Mouse (Mus musculus): ENCODE measurements around the gene Exoc3l4. TPM values are rescaled to one million over a fixed set of nuclear protein-coding genes. Genes with fewer than 3 reads are reported as not detected.

Gene Exoc3l4
- polyA plus RNA-seq, 1 experiment from 2014 or later, result 10.7 TPM

DNA sequence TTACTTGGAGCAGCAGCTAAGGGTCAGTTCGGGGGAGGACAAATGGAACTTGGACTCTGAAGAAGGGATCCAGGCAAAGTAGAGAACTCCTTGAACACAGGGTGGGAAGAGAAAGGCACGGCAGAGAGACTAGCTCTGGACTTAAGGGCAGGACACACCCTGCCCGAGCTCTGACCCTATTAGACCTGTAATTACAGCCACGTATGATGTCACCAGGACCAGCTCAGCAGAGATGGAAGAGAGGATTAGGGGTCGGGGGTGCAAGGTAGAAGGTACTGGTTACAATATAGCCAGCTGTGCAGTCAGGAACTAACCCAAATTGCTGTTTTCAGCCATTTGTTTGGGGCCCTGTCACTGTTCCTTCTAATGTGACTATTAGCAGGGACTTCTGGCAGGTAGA is 6.0 kb downstream of the Exoc3l4 start:
- 63% methylated on average over 5 of the region's 5 CpGs for WGBS
- no peak for ATAC-seq (ENCODE audit: insufficient read depth)
- Histone ChIP-seq H3K36me3 (ENCODE audit: insufficient read depth) (no peaks in the 10 kb centered on the region), H3K27ac (ENCODE audit: low read depth) (no peak overlapping the region), H3K4me3 (ENCODE audit: low read depth, low read length) (no peak overlapping the region), H3K9me3 (ENCODE audit: low read depth, low read length) (no peaks in the 10 kb centered on the region), H3K27me3 (ENCODE audit: insufficient read depth, low read length) (peaks cover 44% of the 10 kb centered on the region), H3K4me1 (ENCODE audit: insufficient read depth) (no peaks in the 10 kb centered on the region), H3K9ac (no peak overlapping the region), H3K4me2 (no peak overlapping the region)
- TF ChIP-seq CTCF (IDR thresholded peaks at IDR 0.05; ENCODE audit: low read depth), result no peak
- DNase-seq, result no peak

DNA sequence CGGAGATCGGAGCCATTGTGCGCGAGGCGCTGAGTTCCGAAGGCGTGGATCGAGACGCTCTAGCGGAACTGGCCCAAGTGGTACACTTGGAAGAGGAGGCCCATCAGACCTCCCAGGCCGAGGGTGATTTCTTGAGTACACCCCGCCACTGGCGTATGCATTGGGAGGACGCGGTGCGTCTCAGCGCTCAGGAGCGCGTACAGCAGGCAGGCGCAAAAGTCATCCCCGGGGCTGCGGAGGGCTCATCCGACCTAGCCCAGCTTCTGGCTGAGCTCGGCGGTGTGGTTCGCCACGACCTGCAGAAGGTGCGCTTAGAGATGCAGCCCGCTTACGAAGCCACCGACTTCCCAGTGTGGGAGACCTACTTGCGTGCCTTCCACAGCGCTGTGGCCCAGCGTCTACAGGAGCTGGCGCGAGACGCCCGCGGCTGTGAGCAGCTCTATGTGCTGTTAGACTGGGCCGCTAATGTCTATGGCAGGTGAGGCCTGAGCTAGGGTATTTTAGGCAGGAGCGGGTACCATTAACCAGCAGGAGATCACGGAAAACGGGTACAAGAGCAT is 6.8 kb downstream of the Exoc3l4 start:
- no peak for TF ChIP-seq CTCF (IDR thresholded peaks at IDR 0.05; ENCODE audit: low read depth)
- Histone ChIP-seq H3K4me3 (ENCODE audit: low read depth, low read length) (peak overlapping the region; percentile 19; the same call in 1 of the 2 replicates), H3K27ac (ENCODE audit: low read depth) (no peak overlapping the region), H3K27me3 (ENCODE audit: insufficient read depth, low read length) (peaks cover 52% of the 10 kb centered on the region), H3K4me1 (ENCODE audit: insufficient read depth) (no peaks in the 10 kb centered on the region), H3K9me3 (ENCODE audit: low read depth, low read length) (no peaks in the 10 kb centered on the region), H3K4me2 (peak overlapping the region; percentile 51), H3K9ac (no peak overlapping the region), H3K36me3 (ENCODE audit: insufficient read depth) (no peaks in the 10 kb centered on the region)
- DNase-seq (no peak), ATAC-seq (ENCODE audit: insufficient read depth) (no peak)
- WGBS, result 8% methylated on average over 43 of the region's 43 CpGs

DNA sequence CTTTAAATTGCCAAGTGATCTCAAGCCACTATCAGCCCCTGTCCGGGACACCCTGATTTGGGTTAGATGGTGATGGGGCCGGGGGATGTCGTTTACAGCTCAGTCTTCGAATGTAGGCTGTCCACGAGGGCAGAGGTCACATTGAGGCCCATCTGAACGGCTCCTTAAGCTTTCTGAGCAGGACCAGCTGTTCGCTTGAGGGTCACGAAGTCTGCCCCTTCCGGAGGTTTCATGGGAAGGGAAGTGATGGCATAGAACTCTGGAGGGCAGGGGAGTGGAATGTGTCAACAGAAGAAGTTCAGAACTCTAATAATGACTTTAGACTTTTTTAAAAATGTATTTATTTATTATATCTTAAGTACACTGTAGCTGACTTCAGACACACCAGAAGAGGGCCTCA is 7.7 kb downstream of the Exoc3l4 start:
- Histone ChIP-seq H3K4me1 (ENCODE audit: insufficient read depth) (peaks cover 1% of the 10 kb centered on the region; the same call in 1 of the 2 replicates), H3K4me3 (ENCODE audit: low read depth, low read length) (no peak overlapping the region), H3K27ac (ENCODE audit: low read depth) (no peak overlapping the region), H3K9me3 (ENCODE audit: low read depth, low read length) (no peaks in the 10 kb centered on the region), H3K27me3 (ENCODE audit: insufficient read depth, low read length) (peaks cover 61% of the 10 kb centered on the region), H3K9ac (no peak overlapping the region), H3K36me3 (ENCODE audit: insufficient read depth) (no peaks in the 10 kb centered on the region), H3K4me2 (no peak overlapping the region)
- ATAC-seq (ENCODE audit: insufficient read depth) (no peak), DNase-seq (no peak)
- no peak for TF ChIP-seq CTCF (IDR thresholded peaks at IDR 0.05; ENCODE audit: low read depth)
- 22% methylated on average over 9 of the region's 9 CpGs for WGBS

- 4% methylated on average over 15 of the region's 15 CpGs for WGBS
- Histone ChIP-seq H3K4me3 (ENCODE audit: low read depth, low read length) (no peak overlapping the region), H3K36me3 (ENCODE audit: insufficient read depth) (no peaks in the 10 kb centered on the region), H3K27ac (ENCODE audit: low read depth) (no peak overlapping the region), H3K4me2 (no peak overlapping the region), H3K27me3 (ENCODE audit: insufficient read depth, low read length) (peaks cover 68% of the 10 kb centered on the region), H3K9me3 (ENCODE audit: low read depth, low read length) (no peaks in the 10 kb centered on the region), H3K4me1 (ENCODE audit: insufficient read depth) (peaks cover 8% of the 10 kb centered on the region; the same call in 1 of the 2 replicates), H3K9ac (no peak overlapping the region)
- peak; percentile 89 for TF ChIP-seq CTCF (IDR thresholded peaks at IDR 0.05; ENCODE audit: low read depth)
- DNase-seq, result peak; percentile 93
- ATAC-seq (ENCODE audit: insufficient read depth), result peak; percentile 32
These were observed 8.4 kb downstream of the Exoc3l4 start for GRCm38 (mm10) chr12:111425258-111425657.

GRCm38 (mm10) chr12:111425789-111426460 is 9.1 kb downstream of the Exoc3l4 start:
- Histone ChIP-seq H3K9ac (no peak overlapping the region), H3K4me2 (no peak overlapping the region), H3K9me3 (ENCODE audit: low read depth, low read length) (no peaks in the 10 kb centered on the region), H3K27me3 (ENCODE audit: insufficient read depth, low read length) (peaks cover 75% of the 10 kb centered on the region), H3K4me1 (ENCODE audit: insufficient read depth) (peaks cover 11% of the 10 kb centered on the region; the same call in 1 of the 2 replicates), H3K4me3 (ENCODE audit: low read depth, low read length) (no peak overlapping the region), H3K36me3 (ENCODE audit: insufficient read depth) (no peaks in the 10 kb centered on the region), H3K27ac (ENCODE audit: low read depth) (no peak overlapping the region)
- peak; percentile 98 for TF ChIP-seq CTCF (IDR thresholded peaks at IDR 0.05; ENCODE audit: low read depth)
- WGBS, result 16% methylated on average over 29 of the region's 29 CpGs
- ATAC-seq (ENCODE audit: insufficient read depth), result peak; percentile 42
- DNase-seq, result peak; percentile 93

DNA sequence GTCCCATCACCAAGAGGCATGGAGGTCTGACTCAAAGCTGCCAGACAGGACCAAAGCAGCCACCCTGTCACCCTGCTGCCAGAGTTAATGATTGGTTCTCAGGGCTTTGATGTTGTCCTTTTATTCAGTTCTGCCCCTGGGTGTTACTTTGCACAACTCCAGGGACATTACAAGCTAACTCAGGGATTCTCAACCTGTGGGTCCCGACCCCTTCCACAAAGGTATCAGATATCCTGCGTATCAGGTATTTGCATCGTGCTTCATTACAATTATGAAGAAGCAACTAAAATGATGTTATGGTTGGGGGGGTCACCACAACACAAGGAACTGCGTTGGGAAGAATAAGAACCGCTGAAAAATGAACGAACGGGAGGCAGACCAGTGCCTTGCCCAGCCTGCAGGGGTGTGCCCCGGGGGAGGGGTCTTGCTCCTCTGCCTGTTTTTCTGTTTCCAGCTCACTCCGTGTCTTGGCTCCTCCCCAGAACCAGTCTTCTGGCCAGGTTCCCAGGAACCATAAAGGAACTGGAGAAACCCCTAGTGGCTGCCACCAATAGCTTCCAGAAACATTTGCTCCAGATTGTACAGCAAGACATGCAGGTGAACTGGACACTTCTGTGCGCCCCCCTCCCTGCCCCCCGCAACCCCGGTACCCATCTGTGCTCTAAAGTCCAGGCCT is 10.8 kb downstream of the Exoc3l4 start:
- 42% methylated on average over 12 of the region's 12 CpGs for WGBS
- no peaks in the 10 kb centered on the region for H3K9me3 ChIP-seq (ENCODE audit: low read depth, low read length)
- no peak overlapping the region for H3K9ac ChIP-seq
- peaks cover 11% of the 10 kb centered on the region; the same call in 1 of the 2 replicates for H3K4me1 ChIP-seq (ENCODE audit: insufficient read depth)
- DNase-seq (peak; percentile 86), ATAC-seq (ENCODE audit: insufficient read depth) (no peak)
- peak; percentile 40 for TF ChIP-seq CTCF (IDR thresholded peaks at IDR 0.05; ENCODE audit: low read depth)
- H3K4me2 ChIP-seq, result no peak overlapping the region
- peaks cover 68% of the 10 kb centered on the region for H3K27me3 ChIP-seq (ENCODE audit: insufficient read depth, low read length)
- no peaks in the 10 kb centered on the region for H3K36me3 ChIP-seq (ENCODE audit: insufficient read depth)
- H3K4me3 ChIP-seq (ENCODE audit: low read depth, low read length), result no peak overlapping the region
- H3K27ac ChIP-seq (ENCODE audit: low read depth), result no peak overlapping the region

DNA sequence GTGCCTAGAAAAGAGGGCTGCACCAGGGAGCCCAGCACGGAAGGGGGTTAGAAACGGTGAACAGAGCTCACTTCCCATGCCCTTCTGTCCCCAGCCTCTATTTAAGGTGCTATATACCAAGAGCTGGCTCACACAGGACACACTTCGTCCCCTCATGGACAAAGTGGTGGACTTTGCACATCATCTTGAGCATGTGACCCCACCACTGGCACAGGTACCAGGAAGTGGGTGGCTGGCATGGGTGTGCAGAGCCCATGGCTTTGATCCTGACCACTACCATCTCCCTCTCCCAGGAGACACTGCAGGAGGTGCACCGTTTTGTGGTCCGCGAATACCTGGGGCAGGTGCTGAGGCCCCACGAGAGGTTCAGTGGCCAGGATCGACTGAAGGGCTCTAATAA is 11.5 kb downstream of the Exoc3l4 start:
- Histone ChIP-seq H3K9ac (no peak overlapping the region), H3K9me3 (ENCODE audit: low read depth, low read length) (no peaks in the 10 kb centered on the region), H3K4me2 (peak overlapping the region; percentile 75; the same call in 1 of the 2 replicates), H3K4me1 (ENCODE audit: insufficient read depth) (peaks cover 11% of the 10 kb centered on the region; the same call in 1 of the 2 replicates), H3K27me3 (ENCODE audit: insufficient read depth, low read length) (peaks cover 60% of the 10 kb centered on the region), H3K4me3 (ENCODE audit: low read depth, low read length) (no peak overlapping the region), H3K27ac (ENCODE audit: low read depth) (no peak overlapping the region), H3K36me3 (ENCODE audit: insufficient read depth) (no peaks in the 10 kb centered on the region)
- TF ChIP-seq CTCF (IDR thresholded peaks at IDR 0.05; ENCODE audit: low read depth), result no peak
- WGBS, result 26% methylated on average over 8 of the region's 8 CpGs
- ATAC-seq (ENCODE audit: insufficient read depth), result no peak
- DNase-seq, result no peak

All from lung, embryonic 14.5 days (tissue).